Mouse (Mus musculus) bone marrow, adult 2 months (tissue): Measurements from ENCODE around the gene Acp6.

Experiments used
- CTCF ChIP-seq: fragments of 200-500 bp; IDR thresholded peaks from 2 replicates; pipeline ENCODE4 v1.5.1; 2011; ENCODE audit warnings: low read length, control low read depth; ENCODE audit not compliant: control insufficient read depth, insufficient read depth
- POLR2A ChIP-seq: fragments of 200-500 bp; IDR thresholded peaks from 2 replicates; pipeline ENCODE4 v1.6.1; 2011; ENCODE audit warnings: low read depth, mild to moderate bottlenecking, control low read depth, low read length, borderline replicate concordance; ENCODE audit not compliant: control insufficient read depth

DNA sequence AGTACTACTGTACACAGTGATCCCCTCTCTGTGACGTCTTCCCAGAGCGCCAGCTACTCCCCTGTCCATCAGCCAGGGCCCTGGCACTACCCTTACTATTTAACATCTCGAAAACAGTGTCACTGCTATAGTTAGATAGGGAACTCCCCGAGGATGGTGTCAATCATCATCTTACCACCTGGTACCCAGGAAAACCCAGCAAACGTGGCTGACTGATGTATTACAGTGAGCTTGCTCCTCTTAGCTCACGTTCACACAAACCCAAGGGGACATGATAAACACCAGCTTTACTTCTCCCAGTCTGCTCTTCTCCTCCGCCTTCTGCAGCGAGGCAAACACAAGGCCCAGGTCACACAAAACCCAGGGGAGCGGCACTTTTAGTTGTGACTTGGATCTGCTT is 64.7 kb downstream of the Acp6 start:
- TF ChIP-seq CTCF (no peak), POLR2A (no peak)
